Mouse (Mus musculus): ENCODE measurements around the gene Kpna1. TPM values are rescaled to one million over a fixed set of nuclear protein-coding genes. Genes with fewer than 3 reads are reported as not detected.
"Not testable (repeated sequence)": the region's sequence is repeated elsewhere in the genome, so short reads cannot be mapped to it uniquely, and the experiment has no call there.

Kpna1 gene
- total and polyA plus RNA-seq, 3 experiments, result 24.5 to 34.9 TPM; not detected in 1

DNA sequence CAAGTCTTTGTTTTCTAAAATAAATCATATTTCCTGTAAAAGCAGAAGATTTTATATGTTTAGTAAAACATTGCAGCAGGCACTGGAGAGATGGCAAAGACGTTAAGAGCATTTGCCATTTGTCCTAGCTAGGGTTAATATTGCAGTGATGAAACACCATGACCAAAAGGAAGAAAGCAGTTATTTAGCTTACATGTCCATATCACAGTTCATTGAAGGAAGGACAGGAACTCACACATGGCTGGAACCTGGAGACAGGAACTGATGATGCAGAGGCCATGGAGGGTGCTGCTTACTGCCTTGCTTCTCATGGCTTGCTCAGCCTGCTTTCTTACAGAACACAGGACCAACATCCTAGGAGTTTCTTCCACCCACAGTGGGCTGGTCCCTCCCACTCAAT, 13.8 kb downstream of the Kpna1 start (continued):
- no peak for TF ChIP-seq E2F4 (IDR thresholded peaks at IDR 0.05; ENCODE audit: borderline replicate concordance, low read depth, low read length)

GRCm38 (mm10) chr16:35993316-35993715, 14.8 kb downstream of the Kpna1 start:
- Histone ChIP-seq H3K79me2 (ENCODE audit: control insufficient read depth, insufficient read depth, low read length, poor library complexity) (peaks cover 71% of the 10 kb centered on the region), H3K36me3 (ENCODE audit: control insufficient read depth in 1 of 2, insufficient read depth in 2 of 2, low read length in 2 of 2) (peaks cover 2 to 10% of the 10 kb centered on the region in 2 experiments; a peak in 3 of 4 replicates), H3K9ac (ENCODE audit: control insufficient read depth, low read depth, low read length, poor library complexity, severe bottlenecking) (no peak overlapping the region), H3K27ac (ENCODE audit: control insufficient read depth, low read depth, low read length) (no peak overlapping the region), H3K4me1 (ENCODE audit: control insufficient read depth in 1 of 2, insufficient read depth in 2 of 2, low read length in 2 of 2) (peaks cover 0 to 4% of the 10 kb centered on the region in 2 experiments; a peak in 2 of 4 replicates), H3K27me3 (ENCODE audit: control insufficient read depth in 1 of 2, insufficient read depth in 2 of 2, low read length in 2 of 2) (no peaks in the 10 kb centered on the region), H3K9me3 (replicated peaks; ENCODE audit: insufficient read depth, low read length) (no peaks in the 10 kb centered on the region), H3K4me3 (ENCODE audit: control insufficient read depth in 1 of 2, insufficient read depth in 1 of 2, low read depth in 2 of 2, low read length in 2 of 2) (no peak overlapping the region)
- TF ChIP-seq E2F4 (IDR thresholded peaks at IDR 0.05; ENCODE audit: borderline replicate concordance, low read depth, low read length), result no peak
- TF ChIP-seq BHLHE40 (IDR thresholded peaks at IDR 0.05; ENCODE audit: borderline replicate concordance, low read depth, low read length), result no peak
- TF ChIP-seq MYB (IDR thresholded peaks at IDR 0.05; ENCODE audit: low read depth, low read length), result no peak
- TF ChIP-seq ZNF384 (IDR thresholded peaks at IDR 0.05; ENCODE audit: low read depth, low read length), result no peak
- no peak for TF ChIP-seq SMC3 (IDR thresholded peaks at IDR 0.05; ENCODE audit: low read depth, low read length)
- no peak for TF ChIP-seq TBP (IDR thresholded peaks at IDR 0.05; ENCODE audit: low read depth, low read length)
- no peak for TF ChIP-seq CTCF (IDR thresholded peaks at IDR 0.05 in 2 of 3, conservative IDR thresholded peaks at IDR 0.05 in 1 of 3; ENCODE audit: control insufficient read depth in 1 of 3, insufficient read depth in 1 of 3, low read depth in 2 of 3, low read length in 3 of 3, poor library complexity in 1 of 3, severe bottlenecking in 1 of 3)
- TF ChIP-seq RAD21 (IDR thresholded peaks at IDR 0.05; ENCODE audit: low read depth, low read length), result no peak
- no peak for TF ChIP-seq MAFK (IDR thresholded peaks at IDR 0.05; ENCODE audit: borderline replicate concordance, low read depth, low read length)
- TF ChIP-seq GABPA (IDR thresholded peaks at IDR 0.05; ENCODE audit: low read depth, low read length), result no peak
- no peak for TF ChIP-seq POLR2A (IDR thresholded peaks at IDR 0.05; ENCODE audit: control insufficient read depth in 1 of 2, insufficient read depth in 1 of 2, low read depth in 1 of 2, low read length in 2 of 2, poor library complexity in 1 of 2)
- TF ChIP-seq JUND (IDR thresholded peaks at IDR 0.05; ENCODE audit: low read depth, low read length), result no peak
- TF ChIP-seq EP300 (IDR thresholded peaks at IDR 0.05; ENCODE audit: low read depth in 1 of 2, low read length in 2 of 2), result no peak
- no peak for TF ChIP-seq USF2 (IDR thresholded peaks at IDR 0.05; ENCODE audit: borderline replicate concordance in 1 of 2, insufficient read depth in 1 of 2, low read depth in 1 of 2, low read length in 2 of 2)
- DNase-seq (ENCODE audit: low read depth, low spot score), result no peak

DNA sequence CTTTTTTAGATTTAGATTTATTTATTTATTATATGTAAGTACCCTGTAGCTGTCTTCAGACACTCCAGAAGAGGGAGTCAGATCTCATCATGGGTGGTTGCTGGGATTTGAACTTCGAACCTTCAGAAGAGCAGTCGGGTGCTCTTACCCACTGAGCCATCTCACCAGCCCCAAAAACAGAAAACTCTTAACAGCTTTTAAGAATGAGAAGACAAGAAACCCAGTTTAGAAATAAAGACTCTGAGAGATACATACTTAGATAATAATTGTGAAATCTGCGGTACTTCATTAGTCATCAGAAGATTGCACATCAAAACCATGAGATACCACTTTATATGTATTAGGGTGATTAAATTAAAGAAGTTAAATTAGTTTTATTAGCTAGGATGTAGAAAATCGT, 20.3 kb downstream of the Kpna1 start:
- not testable (repeated sequence) for H3K4me3 ChIP-seq (ENCODE audit: control insufficient read depth in 1 of 2, insufficient read depth in 1 of 2, low read depth in 2 of 2, low read length in 2 of 2); H3K9ac ChIP-seq (ENCODE audit: control insufficient read depth, low read depth, low read length, poor library complexity, severe bottlenecking)
- peaks cover 1 to 13% of the 10 kb centered on the region in 2 experiments for H3K36me3 ChIP-seq (ENCODE audit: control insufficient read depth in 1 of 2, insufficient read depth in 2 of 2, low read length in 2 of 2)

More for the DNA sequence above, 20.3 kb downstream of the Kpna1 start:
- not testable (repeated sequence) for DNase-seq (ENCODE audit: low read depth, low spot score); H3K27me3 ChIP-seq (ENCODE audit: control insufficient read depth in 1 of 2, insufficient read depth in 2 of 2, low read length in 2 of 2); H3K9me3 ChIP-seq (replicated peaks; ENCODE audit: insufficient read depth, low read length); H3K27ac ChIP-seq (ENCODE audit: control insufficient read depth, low read depth, low read length); H3K4me1 ChIP-seq (ENCODE audit: control insufficient read depth in 1 of 2, insufficient read depth in 2 of 2, low read length in 2 of 2)
- H3K79me2 ChIP-seq (ENCODE audit: control insufficient read depth, insufficient read depth, low read length, poor library complexity), result peaks cover 34% of the 10 kb centered on the region
